Mouse (Mus musculus): ENCODE data around the gene Tas1r3. TPM values are rescaled to one million over a fixed set of nuclear protein-coding genes. Genes with fewer than 3 reads are reported as not detected.
A peak's percentile ranks its signal among the peaks of the same experiment; 100 is the strongest.

Gene Tas1r3
- polyA plus RNA-seq, 1 experiment from 2014 or later = 0.43 TPM

DNA sequence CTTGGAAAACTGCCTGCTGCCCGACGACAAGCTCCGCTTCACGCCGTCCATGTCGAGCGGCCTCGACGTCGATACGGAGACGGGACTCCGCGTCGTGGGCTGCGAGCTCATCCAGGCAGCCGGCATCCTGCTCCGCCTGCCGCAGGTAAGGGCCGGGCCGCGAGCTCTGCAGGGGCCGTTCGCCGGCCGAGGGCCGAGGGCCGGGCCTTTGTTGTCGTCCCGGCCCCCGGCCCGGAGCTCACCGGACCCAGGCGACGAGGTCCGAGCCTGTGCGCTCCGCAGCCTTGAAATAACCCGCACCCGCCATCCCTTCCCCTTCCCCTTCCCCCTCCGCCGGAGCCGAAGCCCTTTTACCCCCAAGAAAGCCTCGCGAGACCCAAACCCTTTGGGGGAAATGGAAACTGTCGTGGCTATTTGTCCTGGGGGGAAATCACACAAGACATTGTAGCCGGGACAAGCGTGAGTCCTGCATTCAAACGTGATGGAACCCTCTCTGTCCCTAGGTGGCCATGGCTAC, 50.4 kb downstream of the Tas1r3 start:
- H3K4me2 ChIP-seq (ENCODE audit: low read length) = peak overlapping the region; percentile 97
- no peaks in the 10 kb centered on the region for H3K9me3 ChIP-seq (ENCODE audit: control insufficient read depth, low read length)
- peak overlapping the region; percentile 99 for H3K9ac ChIP-seq (ENCODE audit: low read length)
- under 1% methylated on average over 47 of the region's 49 CpGs for WGBS
- no peaks in the 10 kb centered on the region for H3K27me3 ChIP-seq (replicated peaks; ENCODE audit: control insufficient read depth, insufficient read depth, low read length)
- peak overlapping the region; percentile 100 for H3K4me3 ChIP-seq (ENCODE audit: low read depth, low read length)
- DNase-seq (ENCODE audit: low spot score) = peak; percentile 73
- peaks cover 75% of the 10 kb centered on the region for H3K36me3 ChIP-seq (ENCODE audit: control insufficient read depth, insufficient read depth, low read length)
- peaks cover 20% of the 10 kb centered on the region for H3K4me1 ChIP-seq (replicated peaks; ENCODE audit: control insufficient read depth, insufficient read depth, low read length)
- peak overlapping the region; percentile 93 for H3K27ac ChIP-seq (ENCODE audit: low read depth)
- peak; percentile 44 for ATAC-seq (replicated peaks; ENCODE audit: low FRiP score, low TSS enrichment, low read depth)

DNA sequence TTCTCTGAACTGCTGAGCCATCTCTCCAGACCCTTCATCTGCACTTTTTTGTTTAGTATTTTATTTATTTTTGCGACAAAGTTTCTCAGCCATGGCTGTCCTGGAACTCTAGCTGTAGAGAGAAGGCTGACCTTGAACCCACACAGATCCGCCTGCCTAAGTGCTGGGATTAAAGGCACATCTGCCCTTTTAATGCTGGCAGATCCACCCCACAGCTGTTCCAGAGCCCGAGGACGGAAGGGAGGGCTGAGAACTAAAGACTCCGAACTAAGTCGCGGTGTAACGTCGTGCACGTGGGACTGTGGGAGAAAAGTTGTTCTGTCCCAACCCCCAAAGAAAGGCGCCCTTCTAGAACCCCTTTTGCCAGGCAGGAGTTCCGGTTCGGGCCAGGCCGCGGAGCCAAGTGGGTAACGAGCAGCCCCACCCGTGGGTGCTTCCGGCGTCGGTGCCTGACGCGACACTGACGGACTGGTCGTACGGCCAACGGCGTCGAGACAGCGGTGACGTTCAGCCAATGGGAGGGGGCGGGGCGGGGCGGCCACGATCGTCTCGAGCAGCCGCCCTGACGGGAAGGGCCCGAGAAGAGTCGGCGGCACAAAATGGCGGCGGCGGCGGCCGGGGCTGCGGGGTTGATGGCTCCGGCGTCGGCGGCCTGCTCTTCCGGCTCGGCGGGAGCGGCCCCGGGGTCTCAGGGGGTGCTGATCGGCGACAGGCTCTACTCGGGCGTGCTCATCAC, 51.1 kb downstream of the Tas1r3 start, which contains the start of gene Ccnl2:
Gene Ccnl2, plus strand, starts transcription at position 561 of the 736 bp plus-strand sequence.
- WGBS = 1% methylated on average over 60 of the region's 60 CpGs
- H3K4me2 ChIP-seq (ENCODE audit: low read length) = peak within 1 kb of the TSS; percentile 97
- ATAC-seq (replicated peaks; ENCODE audit: low FRiP score, low TSS enrichment, low read depth) (peak; percentile 97), DNase-seq (ENCODE audit: low spot score) (peak; percentile 95)
- H3K9me3 ChIP-seq (ENCODE audit: control insufficient read depth, low read length) = no peaks in the 10 kb centered on the region
- H3K27ac ChIP-seq (ENCODE audit: low read depth) = peak within 1 kb of the TSS; percentile 93
- peaks cover 75% of the 10 kb centered on the region for H3K36me3 ChIP-seq (ENCODE audit: control insufficient read depth, insufficient read depth, low read length)
- H3K4me3 ChIP-seq (ENCODE audit: low read depth, low read length) = peak within 1 kb of the TSS; percentile 100
- peaks cover 20% of the 10 kb centered on the region for H3K4me1 ChIP-seq (replicated peaks; ENCODE audit: control insufficient read depth, insufficient read depth, low read length)
- H3K9ac ChIP-seq (ENCODE audit: low read length) = peak within 1 kb of the TSS; percentile 99
- H3K27me3 ChIP-seq (replicated peaks; ENCODE audit: control insufficient read depth, insufficient read depth, low read length) = no peaks in the 10 kb centered on the region

Small RNAs within 50 kb of the gene (microRNA-seq; reads per million reads assigned to microRNA genes)
- not detected for gene Gm22991

Other genes starting within 250 kb of the Tas1r3 start
- 48.7 and 52.6 TPM in 2 replicates for gene Cdk11b, start 238.5 kb downstream of the Tas1r3 start, polyA plus RNA-seq (2014; fragmentation: Nextera tagmentation; extraction: Ambion mirVana)
- not detected in 2 replicates for gene Gm10563, start 218.0 kb downstream of the Tas1r3 start, polyA plus RNA-seq (2014; fragmentation: Nextera tagmentation; extraction: Ambion mirVana)
- gene Mmp23, start 210.0 kb downstream of the Tas1r3 start, polyA plus RNA-seq (2014; fragmentation: Nextera tagmentation; extraction: Ambion mirVana) = 30.3 and 31.1 TPM in 2 replicates
- 17.4 and 19.7 TPM in 2 replicates for gene Mib2, start 194.2 kb downstream of the Tas1r3 start, polyA plus RNA-seq (2014; fragmentation: Nextera tagmentation; extraction: Ambion mirVana)
- 2.0 and 3.1 TPM in 2 replicates for gene Fndc10, start 169.0 kb downstream of the Tas1r3 start, polyA plus RNA-seq (2014; fragmentation: Nextera tagmentation; extraction: Ambion mirVana)
- 149 and 151 TPM in 2 replicates for gene Ssu72, start 158.6 kb downstream of the Tas1r3 start, polyA plus RNA-seq (2014; fragmentation: Nextera tagmentation; extraction: Ambion mirVana)
- 0.55 and 0.60 TPM in 2 replicates for gene Tmem240, start 128.6 kb downstream of the Tas1r3 start, polyA plus RNA-seq (2014; fragmentation: Nextera tagmentation; extraction: Ambion mirVana)
- gene Atad3a, start 102.3 kb downstream of the Tas1r3 start, polyA plus RNA-seq (2014; fragmentation: Nextera tagmentation; extraction: Ambion mirVana) = 134 and 136 TPM in 2 replicates
- 16.4 and 16.6 TPM in 2 replicates for gene Vwa1, start 88.7 kb downstream of the Tas1r3 start, polyA plus RNA-seq (2014; fragmentation: Nextera tagmentation; extraction: Ambion mirVana)
- gene Tmem88b, start 77.5 kb downstream of the Tas1r3 start, polyA plus RNA-seq (2014; fragmentation: Nextera tagmentation; extraction: Ambion mirVana) = 0.55 and 0.69 TPM in 2 replicates
- gene Ankrd65, start 72.9 kb downstream of the Tas1r3 start, polyA plus RNA-seq (2014; fragmentation: Nextera tagmentation; extraction: Ambion mirVana) = not detected in 2 replicates
- gene Mrpl20, start 60.5 kb downstream of the Tas1r3 start, polyA plus RNA-seq (2014; fragmentation: Nextera tagmentation; extraction: Ambion mirVana) = 237 and 246 TPM in 2 replicates
- gene Ccnl2, start 50.9 kb downstream of the Tas1r3 start, polyA plus RNA-seq (2014; fragmentation: Nextera tagmentation; extraction: Ambion mirVana) = 161 and 192 TPM in 2 replicates
- gene Aurkaip1, start 32.1 kb downstream of the Tas1r3 start, polyA plus RNA-seq (2014; fragmentation: Nextera tagmentation; extraction: Ambion mirVana) = 133 and 151 TPM in 2 replicates
- gene Mxra8, start 23.7 kb downstream of the Tas1r3 start, polyA plus RNA-seq (2014; fragmentation: Nextera tagmentation; extraction: Ambion mirVana) = 60.0 and 73.3 TPM in 2 replicates
- gene Dvl1, start 16.0 kb downstream of the Tas1r3 start, polyA plus RNA-seq (2014; fragmentation: Nextera tagmentation; extraction: Ambion mirVana) = 7.3 and 7.8 TPM in 2 replicates
- 20.5 and 21.4 TPM in 2 replicates for gene Cptp, start 6.1 kb upstream of the Tas1r3 start, polyA plus RNA-seq (2014; fragmentation: Nextera tagmentation; extraction: Ambion mirVana)
- gene Ints11, start 6.2 kb upstream of the Tas1r3 start, polyA plus RNA-seq (2014; fragmentation: Nextera tagmentation; extraction: Ambion mirVana) = 69.3 and 76.4 TPM in 2 replicates
- gene Pusl1, start 28.4 kb upstream of the Tas1r3 start, polyA plus RNA-seq (2014; fragmentation: Nextera tagmentation; extraction: Ambion mirVana) = 55.6 and 55.9 TPM in 2 replicates
- 16.2 and 16.6 TPM in 2 replicates for gene Acap3, start 28.5 kb upstream of the Tas1r3 start, polyA plus RNA-seq (2014; fragmentation: Nextera tagmentation; extraction: Ambion mirVana)
- 114 and 124 TPM in 2 replicates for gene Ube2j2, start 80.5 kb upstream of the Tas1r3 start, polyA plus RNA-seq (2014; fragmentation: Nextera tagmentation; extraction: Ambion mirVana)
- gene C1qtnf12, start 99.0 kb upstream of the Tas1r3 start, polyA plus RNA-seq (2014; fragmentation: Nextera tagmentation; extraction: Ambion mirVana) = 55.5 and 56.1 TPM in 2 replicates
- 16.6 and 17.9 TPM in 2 replicates for gene B3galt6, start 129.3 kb upstream of the Tas1r3 start, polyA plus RNA-seq (2014; fragmentation: Nextera tagmentation; extraction: Ambion mirVana)
- gene Sdf4, start 129.5 kb upstream of the Tas1r3 start, polyA plus RNA-seq (2014; fragmentation: Nextera tagmentation; extraction: Ambion mirVana) = 157 and 165 TPM in 2 replicates
- gene Tnfrsf4, start 150.5 kb upstream of the Tas1r3 start, polyA plus RNA-seq (2014; fragmentation: Nextera tagmentation; extraction: Ambion mirVana) = 0.50 and 0.56 TPM in 2 replicates
- 1.6 and 2.0 TPM in 2 replicates for gene Tnfrsf18, start 162.8 kb upstream of the Tas1r3 start, polyA plus RNA-seq (2014; fragmentation: Nextera tagmentation; extraction: Ambion mirVana)
- gene Ttll10, start 196.1 kb upstream of the Tas1r3 start, polyA plus RNA-seq (2014; fragmentation: Nextera tagmentation; extraction: Ambion mirVana) = 2.7 and 3.5 TPM in 2 replicates
- gene 9430015G10Rik, start 246.6 kb upstream of the Tas1r3 start, polyA plus RNA-seq (2014; fragmentation: Nextera tagmentation; extraction: Ambion mirVana) = 34.5 and 38.8 TPM in 2 replicates